ENCODE assay signal across 30 mouse cellular contexts in the genomic region with DNA sequence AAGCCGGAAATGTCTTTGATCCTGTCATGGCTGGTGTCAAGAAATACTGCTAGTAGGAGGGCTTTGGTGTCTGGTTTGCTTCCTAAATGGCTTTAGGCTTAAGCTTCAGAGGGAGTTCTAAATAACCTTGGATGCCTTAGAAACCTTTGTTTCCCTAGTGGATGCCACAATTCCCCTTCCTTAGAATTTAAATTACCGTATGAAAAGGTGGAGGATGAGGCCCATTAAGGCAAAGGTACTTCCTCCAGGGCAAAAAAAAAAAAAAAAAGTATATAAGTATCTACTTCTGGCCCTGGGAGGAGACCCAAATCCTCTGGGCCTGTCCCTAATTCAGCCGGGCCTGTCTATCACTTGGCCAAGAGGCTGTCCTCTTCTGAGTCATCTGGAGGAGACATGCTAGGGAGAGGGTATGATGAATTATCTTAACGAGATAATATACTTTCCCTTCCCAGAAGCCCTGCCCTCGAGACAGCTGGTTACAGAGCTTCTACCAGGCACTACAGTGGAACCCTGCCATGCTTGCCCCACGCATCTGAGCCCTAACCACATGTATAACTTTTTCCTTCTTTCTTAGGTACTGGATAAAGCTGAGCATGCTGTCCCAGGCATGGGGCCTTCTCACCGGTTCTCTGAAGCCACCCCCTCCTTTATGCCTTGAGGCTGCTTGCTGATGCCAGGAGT. TPM values are rescaled to one million over a fixed set of nuclear protein-coding genes. Genes with fewer than 3 reads are reported as not detected.
DNase-seq lines count a peak whose midpoint lies in the region; ATAC-seq and TF ChIP-seq lines count a peak whose summit lies in the region.
"Had no signal": no experiment of that assay in that cellular context is flagged by ENCODE, and none has a peak within 500 bp of the region (broad histone marks: within the 10 kb centered on the region; RNA-seq: fewer than 3 reads in every experiment).

No protein-coding gene starts in this region.

- H3K4me2 ChIP-seq in forebrain, embryonic 13.5 days, result no peak overlapping the region
- H3K4me2 ChIP-seq: embryonic facial prominence, embryonic 12.5 days; heart, embryonic 12.5 days; hindbrain, embryonic 14.5 days; lung, embryonic 14.5 days; neural tube, embryonic 15.5 days; stomach, embryonic 15.5 days had no signal

- no peak for DNase-seq in frontal cortex, adult 2 months (ENCODE audit: extremely low spot score in 1 of 2, low spot score in 1 of 2)
- peak; percentile 60 for DNase-seq in MN1 (ENCODE audit: low spot score)
- DNase-seq in ZHBTc4 (ENCODE audit: low read depth, low spot score), result peak; percentile 91
- DNase-seq in B cell, adult 2 months, result no peak
- no peak for DNase-seq in lung, adult 2 months
- DNase-seq: adrenal gland, postnatal 25 days; cerebellum, adult 8-10 months; cerebellum, postnatal 25 days; embryo, embryonic 11 days; gastrocnemius, postnatal 14 days; heart, postnatal 4 days; kidney, postnatal 14 days; liver; lung, embryonic 14.5 days; lung, postnatal 14 days; midbrain, embryonic 14.5 days; right cerebral cortex, postnatal 25 days; thymus, postnatal 14 days had no signal

- no peak for TF ChIP-seq CTCF in lung, adult 2 months (IDR thresholded peaks at IDR 0.05; ENCODE audit: insufficient read depth, low read length)

- no peak overlapping the region for H3K27ac ChIP-seq in forebrain, embryonic 13.5 days
- H3K27ac ChIP-seq: embryonic facial prominence, embryonic 12.5 days; hindbrain, embryonic 14.5 days; liver, embryonic 14.5 days; neural tube, embryonic 15.5 days; stomach, embryonic 15.5 days had no signal

- ATAC-seq in frontal cortex, adult (ENCODE audit: low TSS enrichment), result peak; percentile 63
- no peak for ATAC-seq in forebrain, embryonic 13.5 days
- ATAC-seq: CD4-positive, CD25-positive, alpha-beta regulatory T cell, adult 4 months; forebrain, embryonic 16.5 days; intestine, postnatal 0 days had no signal

- H3K4me3 ChIP-seq in forebrain, embryonic 13.5 days, result no peak overlapping the region
- H3K4me3 ChIP-seq in lung, adult 2 months (replicated peaks; ENCODE audit: extremely low read depth, low read depth, low read length), result no peak overlapping the region
- H3K4me3 ChIP-seq: embryonic facial prominence, embryonic 12.5 days; heart, embryonic 12.5 days; neural tube, embryonic 15.5 days; stomach, embryonic 15.5 days had no signal

- TF ChIP-seq POLR2A in lung, adult 2 months (IDR thresholded peaks at IDR 0.05; ENCODE audit: borderline replicate concordance, extremely low read depth, low read depth, low read length), result no peak

- H3K27me3 ChIP-seq in forebrain, embryonic 13.5 days, result 0 out of 2 replicates have a peak, but pooled peaks cover 2% of the 10 kb centered on the region
- H3K27me3 ChIP-seq: embryonic facial prominence, embryonic 12.5 days; heart, embryonic 12.5 days; stomach, embryonic 15.5 days had no signal

- no peak overlapping the region for H3K9ac ChIP-seq in forebrain, embryonic 13.5 days
- H3K9ac ChIP-seq: embryonic facial prominence, embryonic 12.5 days; heart, embryonic 12.5 days; hindbrain, embryonic 14.5 days; liver, embryonic 14.5 days; lung, embryonic 14.5 days; neural tube, embryonic 15.5 days; stomach, embryonic 15.5 days had no signal

- no peaks in the 10 kb centered on the region for H3K9me3 ChIP-seq in forebrain, embryonic 13.5 days (replicated peaks)
- H3K9me3 ChIP-seq: embryonic facial prominence, embryonic 12.5 days; G1E; heart, embryonic 12.5 days; neural tube, embryonic 15.5 days; stomach, embryonic 15.5 days had no signal

- WGBS in forebrain, embryonic 13.5 days, result 66% methylated on average over 7 of the region's 7 CpGs
- 69% methylated on average over 7 of the region's 7 CpGs for WGBS in lung, adult 2 months

- H3K36me3 ChIP-seq in forebrain, embryonic 13.5 days (ENCODE audit: poor library complexity, severe bottlenecking), result no peaks in the 10 kb centered on the region
- H3K36me3 ChIP-seq: embryonic facial prominence, embryonic 12.5 days; G1E; heart, embryonic 12.5 days; neural tube, embryonic 15.5 days; stomach, embryonic 15.5 days had no signal

- no peaks in the 10 kb centered on the region for H3K4me1 ChIP-seq in forebrain, embryonic 13.5 days
- peaks cover 3% of the 10 kb centered on the region for H3K4me1 ChIP-seq in lung, adult 2 months (ENCODE audit: control insufficient read depth, insufficient read depth, low read length)
- H3K4me1 ChIP-seq: neural tube, embryonic 15.5 days had no signal

RNA-seq across cellular contexts. Expression of a gene that starts 7.9 kb away (rescaled TPM):
- polyA plus RNA-seq in frontal cortex, adult 2 months (2012; rRNA removed), result 14.1 and 16.0 TPM in 2 replicates
- polyA plus RNA-seq in forebrain, embryonic 13.5 days (2015; fragmentation: Nextera tagmentation; extraction: Ambion mirVana), result 2.2 and 2.4 TPM in 2 replicates
- 58.4 and 66.1 TPM in 2 replicates for polyA plus RNA-seq in lung, adult 2 months (2012; rRNA removed)

Comparison
In these comparisons a context has a peak if more than half of its experiments do, and no peak if none do; other contexts are left out.
1. DNase-seq: peak in MN1 (single experiment) and ZHBTc4 (single experiment); none in frontal cortex, adult 2 months (0 of 2), B cell, adult 2 months (0 of 2) and lung, adult 2 months (single experiment).